Mouse (Mus musculus) forebrain, embryonic 12.5 days (tissue): ENCODE measurements around the gene Ccdc175. TPM values are rescaled to one million over a fixed set of nuclear protein-coding genes. Genes with fewer than 3 reads are reported as not detected.

Experiments
- ATAC-seq: fragments of 200-750 bp; cut with Nextera tagmentation; 2 replicates; pipeline ENCODE4 v1.8.0; 2017; ENCODE audit warnings: moderate TSS enrichment; ENCODE audit not compliant: low FRiP score
- H3K27ac ChIP-seq: fragments of 300-500 bp; sonication (generic); 2 replicates; pipeline ENCODE4 v1.5.1; 2016; ENCODE audit warnings: mild to moderate bottlenecking
- H3K27me3 ChIP-seq: fragments of 300-500 bp; sonication (generic); 2 replicates; pipeline ENCODE4 v1.6.1; 2016; ENCODE audit warnings: mild to moderate bottlenecking
- H3K36me3 ChIP-seq: fragments of 300-500 bp; sonication (generic); replicated peaks from 2 replicates; pipeline ENCODE4 v1.6.1; 2016; ENCODE audit warnings: mild to moderate bottlenecking
- H3K4me1 ChIP-seq: fragments of 300-500 bp; sonication (generic); 2 replicates; pipeline ENCODE4 v1.6.1; 2016
- H3K4me2 ChIP-seq: fragments of 300-500 bp; sonication (generic); 2 replicates; pipeline ENCODE4 v1.6.1; 2016; ENCODE audit warnings: mild to moderate bottlenecking, moderate library complexity
- H3K4me3 ChIP-seq: fragments of 300-500 bp; sonication (generic); replicated peaks from 2 replicates; pipeline ENCODE4 v1.5.1; 2016; ENCODE audit warnings: mild to moderate bottlenecking
- H3K9ac ChIP-seq: fragments of 300-500 bp; sonication (generic); 2 replicates; pipeline ENCODE4 v1.6.1; 2016; ENCODE audit warnings: mild to moderate bottlenecking
- H3K9me3 ChIP-seq: fragments of 300-500 bp; sonication (generic); 2 replicates; pipeline ENCODE4 v1.6.1; 2016
- WGBS: fragments of 180-500 bp; shearing (Covaris S2); methylation state at CpG from one replicate; pipeline ENCODE4 v1.1.7; 2016; 5-methylcytosine and 5-hydroxymethylcytosine counted together
- polyA plus RNA-seq: library from polyadenylated mRNA; unstranded; fragments of >200 nt; fragmentation: Nextera tagmentation; extraction: Ambion mirVana; gene quantifications from 2 replicates; pipeline ENCODE4 v1.2.1, GENCODE M21; 2016

The Ccdc175 gene
- polyA plus RNA-seq, 1 experiment from 2014 or later = not detected

- Histone ChIP-seq H3K27ac (no peak overlapping the region), H3K36me3 (no peaks in the 10 kb centered on the region), H3K4me3 (no peak overlapping the region), H3K4me1 (no peaks in the 10 kb centered on the region), H3K27me3 (no peaks in the 10 kb centered on the region), H3K4me2 (no peak overlapping the region), H3K9me3 (no peaks in the 10 kb centered on the region), H3K9ac (no peak overlapping the region)
- ATAC-seq = no peak
- WGBS = 89% methylated on average over 4 of the region's 4 CpGs
Observed at GRCm38 (mm10) chr12:72179561-72179960, 5.3 kb downstream of the Ccdc175 start.

DNA sequence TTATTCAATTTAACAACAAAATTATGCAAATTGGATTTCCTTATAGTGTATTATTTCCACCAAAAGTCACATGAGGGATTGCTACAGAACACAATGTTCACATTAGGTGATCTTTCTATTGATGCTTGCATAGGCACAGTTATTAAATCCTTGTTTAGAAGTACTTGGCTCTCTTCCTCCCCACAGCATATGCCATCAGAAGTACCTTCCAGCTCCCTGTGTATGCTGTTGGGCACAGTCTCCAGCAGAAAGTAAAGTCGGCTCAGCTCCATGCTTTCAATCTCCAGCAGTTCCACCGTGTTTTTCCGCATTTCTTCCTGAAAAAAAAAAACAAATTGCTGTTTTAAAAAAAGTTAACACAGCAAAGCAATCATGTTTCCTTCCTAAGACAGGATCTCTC is 6.5 kb downstream of the Ccdc175 start:
- H3K36me3 ChIP-seq = no peaks in the 10 kb centered on the region
- no peaks in the 10 kb centered on the region for H3K4me1 ChIP-seq
- H3K9ac ChIP-seq = no peak overlapping the region
- H3K9me3 ChIP-seq = no peaks in the 10 kb centered on the region
- ATAC-seq = no peak
- no peak overlapping the region for H3K27ac ChIP-seq
- H3K4me3 ChIP-seq = no peak overlapping the region
- H3K4me2 ChIP-seq = no peak overlapping the region
- H3K27me3 ChIP-seq = no peaks in the 10 kb centered on the region
- 95% methylated on average over 3 of the region's 3 CpGs for WGBS

- Histone ChIP-seq H3K4me2 (no peak overlapping the region), H3K9me3 (no peaks in the 10 kb centered on the region)
- WGBS = 50% methylated on average over 4 of the region's 4 CpGs
Observed at GRCm38 (mm10) chr12:72158421-72158820, 26.4 kb downstream of the Ccdc175 start.

DNA sequence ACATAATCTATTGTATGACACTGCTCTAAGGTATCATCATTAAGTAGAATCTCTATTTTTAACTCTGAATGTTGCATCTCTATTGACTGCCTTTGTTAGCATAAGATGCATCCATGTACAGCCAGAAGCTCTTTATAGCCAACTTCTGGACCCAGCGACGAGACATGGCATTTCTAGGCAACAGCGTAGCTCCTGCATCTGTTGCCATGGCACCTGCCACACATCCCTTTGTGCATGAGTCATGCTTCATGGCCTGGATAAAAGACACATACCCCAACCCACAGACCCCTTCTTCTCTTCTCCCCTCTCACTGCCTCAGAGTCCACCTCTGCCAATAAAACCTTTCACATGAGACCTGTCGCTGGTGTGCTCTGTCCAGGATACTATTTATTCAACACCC is 34.0 kb downstream of the Ccdc175 start:
- no peak for ATAC-seq
- Histone ChIP-seq H3K9me3 (no peaks in the 10 kb centered on the region), H3K9ac (no peak overlapping the region), H3K27ac (no peak overlapping the region), H3K27me3 (no peaks in the 10 kb centered on the region), H3K36me3 (no peaks in the 10 kb centered on the region), H3K4me2 (no peak overlapping the region), H3K4me3 (no peak overlapping the region), H3K4me1 (no peaks in the 10 kb centered on the region; the same call in 1 of the 2 replicates)
- 74% methylated on average over 4 of the region's 4 CpGs for WGBS

More at GRCm38 (mm10) chr12:72158421-72158820, 26.4 kb downstream of the Ccdc175 start:
- no peaks in the 10 kb centered on the region for H3K36me3 ChIP-seq
- H3K4me3 ChIP-seq = no peak overlapping the region
- no peak overlapping the region for H3K27ac ChIP-seq
- no peak for ATAC-seq
- no peaks in the 10 kb centered on the region for H3K4me1 ChIP-seq
- H3K27me3 ChIP-seq = no peaks in the 10 kb centered on the region
- H3K9ac ChIP-seq = no peak overlapping the region

- Histone ChIP-seq H3K36me3 (no peaks in the 10 kb centered on the region), H3K4me3 (no peak overlapping the region), H3K4me1 (no peaks in the 10 kb centered on the region), H3K27me3 (no peaks in the 10 kb centered on the region), H3K4me2 (no peak overlapping the region), H3K27ac (no peak overlapping the region), H3K9me3 (no peaks in the 10 kb centered on the region), H3K9ac (no peak overlapping the region)
- 89% methylated on average over 10 of the region's 10 CpGs for WGBS
- ATAC-seq = no peak
Observed at GRCm38 (mm10) chr12:72129203-72129602, 55.6 kb downstream of the Ccdc175 start.

DNA sequence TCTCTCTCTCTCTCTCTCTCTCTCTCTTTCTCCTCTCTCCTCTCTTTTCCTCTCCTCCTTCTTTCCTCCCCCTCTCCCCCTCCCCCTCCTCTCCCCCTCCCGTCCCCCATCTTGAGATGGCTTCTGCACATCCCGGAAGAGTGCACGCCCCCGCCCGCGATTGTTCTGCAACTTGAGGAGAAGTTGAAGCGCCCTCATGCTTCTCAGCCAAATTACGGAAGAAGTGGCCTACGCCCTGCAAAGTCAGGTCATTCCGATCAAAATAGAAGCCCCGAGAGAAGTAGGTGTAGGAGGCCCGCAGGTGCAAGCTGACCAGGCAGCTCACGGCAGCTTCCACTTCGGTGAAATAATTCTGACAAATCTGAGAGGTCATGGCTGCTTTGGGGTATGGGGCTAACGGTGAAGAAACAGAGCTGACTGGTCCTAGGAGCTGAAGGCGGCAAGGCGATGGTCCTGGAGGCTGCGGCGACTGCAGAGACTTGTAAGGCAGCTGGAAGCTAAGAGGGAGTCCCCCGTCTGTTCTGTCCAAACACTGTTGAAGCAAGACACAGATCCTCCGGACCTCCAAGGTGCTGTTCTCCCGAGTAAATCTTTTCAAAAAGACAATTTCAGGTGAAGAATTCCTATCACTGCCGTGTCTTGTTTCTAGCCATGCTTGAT is 69.0 kb downstream of the Ccdc175 start:
- no peaks in the 10 kb centered on the region for H3K4me1 ChIP-seq
- no peak overlapping the region for H3K4me2 ChIP-seq
- no peak for ATAC-seq
- no peaks in the 10 kb centered on the region for H3K27me3 ChIP-seq
- H3K36me3 ChIP-seq = no peaks in the 10 kb centered on the region
- no peak overlapping the region for H3K9ac ChIP-seq
- no peak overlapping the region for H3K27ac ChIP-seq
- no peaks in the 10 kb centered on the region for H3K9me3 ChIP-seq
- 87% methylated on average over 22 of the region's 23 CpGs for WGBS
- H3K4me3 ChIP-seq = no peak overlapping the region

DNA sequence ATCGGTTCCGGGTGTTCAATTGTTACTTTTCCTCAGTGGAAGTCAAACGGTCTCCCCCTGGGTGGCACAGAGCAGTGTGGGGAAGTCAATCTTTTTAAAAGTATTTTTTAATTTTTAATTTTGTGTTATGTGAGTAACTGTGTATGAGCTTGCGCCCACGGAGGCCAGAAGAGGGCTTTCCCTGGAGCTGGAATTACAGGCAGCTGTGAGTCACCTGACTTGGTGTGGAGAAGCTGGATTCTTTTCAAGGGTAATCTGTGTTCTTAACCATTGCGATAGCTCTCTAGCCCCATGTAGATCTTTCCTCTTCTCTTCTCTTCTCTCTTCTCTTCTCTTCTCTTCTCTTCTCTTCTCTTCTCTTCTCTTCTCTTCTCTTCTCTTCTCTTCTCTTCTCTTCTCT is 69.7 kb downstream of the Ccdc175 start:
- Histone ChIP-seq H3K27ac (no peak overlapping the region), H3K4me1 (no peaks in the 10 kb centered on the region), H3K27me3 (no peaks in the 10 kb centered on the region), H3K9ac (no peak overlapping the region), H3K4me3 (no peak overlapping the region), H3K4me2 (no peak overlapping the region), H3K9me3 (no peaks in the 10 kb centered on the region), H3K36me3 (no peaks in the 10 kb centered on the region)
- no peak for ATAC-seq
- 81% methylated on average over 6 of the region's 6 CpGs for WGBS

DNA sequence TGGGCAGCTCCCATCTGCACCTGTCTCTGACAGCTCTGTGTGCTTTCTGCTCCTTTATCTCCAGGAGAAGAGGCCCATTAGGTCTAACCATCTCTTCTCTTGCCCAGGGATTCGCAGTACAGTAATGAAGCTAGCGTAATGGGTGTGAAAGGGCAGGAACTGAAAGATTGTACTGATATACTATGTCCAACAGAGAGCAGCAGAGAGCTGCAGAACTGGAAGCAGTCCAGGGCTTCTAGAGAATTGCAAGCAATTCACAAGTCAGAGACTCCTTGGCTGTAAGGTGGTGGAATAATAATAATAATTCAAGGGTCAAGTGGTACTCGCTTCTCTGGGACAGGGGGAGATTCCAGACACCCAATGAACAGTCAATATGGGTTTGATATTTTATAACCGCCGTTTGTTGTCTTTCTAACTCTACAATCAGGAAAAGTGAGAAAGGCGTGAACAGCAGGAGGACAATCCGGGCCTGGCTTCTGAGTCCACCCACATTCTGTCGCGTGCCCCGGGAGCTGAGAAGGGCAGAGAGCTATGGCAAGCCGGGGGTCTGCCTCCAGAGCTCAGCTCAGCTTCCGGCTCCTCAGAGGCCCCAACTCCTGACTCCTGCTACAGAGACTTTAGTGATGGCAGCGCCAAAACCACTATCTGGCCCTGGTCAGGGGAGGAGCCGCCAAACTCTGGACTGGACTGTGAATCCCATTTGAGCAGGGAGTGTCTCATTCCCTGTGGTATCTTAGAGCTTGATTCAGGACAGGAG is 80.1 kb downstream of the Ccdc175 start:
- peak; percentile 65; the same call in 1 of the 2 replicates for ATAC-seq
- Histone ChIP-seq H3K27ac (no peak overlapping the region), H3K9me3 (no peaks in the 10 kb centered on the region), H3K36me3 (peaks cover 11% of the 10 kb centered on the region), H3K9ac (no peak overlapping the region), H3K4me1 (no peaks in the 10 kb centered on the region), H3K4me3 (no peak overlapping the region), H3K4me2 (no peak overlapping the region), H3K27me3 (0 out of 2 replicates have a peak, but pooled peaks cover 3% of the 10 kb centered on the region)
- 37% methylated on average over 14 of the region's 14 CpGs for WGBS

DNA sequence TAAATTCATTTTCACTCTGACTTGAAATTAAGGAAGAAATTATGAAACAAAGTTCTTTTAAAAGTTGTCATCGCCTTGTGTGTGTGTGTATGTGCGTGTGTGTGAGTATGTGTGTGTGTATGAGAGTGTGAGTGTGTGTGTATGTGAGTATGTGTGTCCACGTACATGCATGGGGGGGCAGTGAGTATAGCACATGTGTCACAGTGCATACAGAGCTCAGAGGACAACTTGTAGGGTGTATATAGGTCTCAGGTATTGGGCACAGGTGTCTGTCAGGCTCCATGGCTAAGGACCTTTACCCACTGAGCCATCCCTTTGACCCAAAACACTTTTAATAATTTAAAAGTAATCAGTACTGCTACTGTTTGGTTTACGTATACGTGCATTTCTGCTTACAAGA is 80.8 kb downstream of the Ccdc175 start:
- Histone ChIP-seq H3K4me1 (no peaks in the 10 kb centered on the region), H3K9me3 (no peaks in the 10 kb centered on the region), H3K27me3 (0 out of 2 replicates have a peak, but pooled peaks cover 3% of the 10 kb centered on the region), H3K27ac (no peak overlapping the region), H3K9ac (no peak overlapping the region), H3K4me3 (no peak overlapping the region), H3K36me3 (peaks cover 16% of the 10 kb centered on the region), H3K4me2 (no peak overlapping the region)
- ATAC-seq = no peak
- 88% methylated on average over 5 of the region's 5 CpGs for WGBS

GRCm38 (mm10) chr12:72102776-72103175 is 82.1 kb downstream of the Ccdc175 start:
- WGBS = 88% methylated on average over 6 of the region's 6 CpGs
- no peaks in the 10 kb centered on the region for H3K4me1 ChIP-seq
- no peak for ATAC-seq
- H3K4me3 ChIP-seq = no peak overlapping the region
- H3K27ac ChIP-seq = no peak overlapping the region
- no peaks in the 10 kb centered on the region for H3K9me3 ChIP-seq
- no peak overlapping the region for H3K9ac ChIP-seq
- H3K27me3 ChIP-seq = 0 out of 2 replicates have a peak, but pooled peaks cover 3% of the 10 kb centered on the region
- H3K4me2 ChIP-seq = no peak overlapping the region
- H3K36me3 ChIP-seq = peaks cover 22% of the 10 kb centered on the region

DNA sequence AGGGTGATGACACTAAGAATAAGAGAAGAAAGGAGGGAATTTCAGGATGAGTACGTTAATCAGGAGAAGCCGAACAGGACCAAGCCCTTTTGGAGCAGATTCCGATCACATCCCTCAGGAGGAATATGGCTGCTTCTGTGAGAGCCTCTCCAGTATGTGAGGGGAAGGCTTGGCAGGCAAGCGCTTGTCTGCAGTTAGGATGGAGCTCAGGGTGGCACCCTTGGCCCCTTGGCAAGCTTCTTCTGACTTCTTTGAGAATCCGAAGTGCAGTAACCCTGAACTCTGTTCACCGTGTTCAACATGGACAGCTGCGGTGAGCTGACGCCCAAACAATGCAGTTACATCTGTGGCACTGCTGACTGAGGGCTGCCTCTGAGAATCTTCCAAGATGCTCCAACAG is 87.9 kb downstream of the Ccdc175 start:
- H3K9ac ChIP-seq = no peak overlapping the region
- H3K4me2 ChIP-seq = no peak overlapping the region
- 96% methylated on average over 8 of the region's 8 CpGs for WGBS
- no peaks in the 10 kb centered on the region for H3K9me3 ChIP-seq
- H3K4me3 ChIP-seq = no peak overlapping the region
- H3K27me3 ChIP-seq = no peaks in the 10 kb centered on the region
- peaks cover 74% of the 10 kb centered on the region for H3K36me3 ChIP-seq
- ATAC-seq = no peak
- H3K4me1 ChIP-seq = no peaks in the 10 kb centered on the region
- no peak overlapping the region for H3K27ac ChIP-seq

DNA sequence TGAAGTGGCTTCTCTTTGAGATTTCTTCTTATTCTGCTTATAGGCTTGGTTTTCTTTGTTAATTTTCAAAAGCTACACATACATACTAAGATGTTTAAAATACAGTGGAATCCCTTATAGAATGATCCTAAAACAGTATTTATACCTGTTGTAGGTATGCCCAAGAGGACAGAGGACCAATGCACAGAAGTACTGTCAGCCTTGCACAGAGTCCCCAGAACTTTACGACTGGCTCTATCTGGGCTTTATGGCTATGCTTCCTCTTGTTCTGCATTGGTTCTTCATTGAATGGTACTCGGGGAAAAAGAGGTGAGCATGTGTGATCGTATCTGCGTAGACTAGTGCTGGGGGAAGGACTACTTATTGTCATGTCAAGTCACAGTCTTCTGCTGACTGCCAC is 95.0 kb downstream of the Ccdc175 start:
- peaks cover 15% of the 10 kb centered on the region for H3K4me1 ChIP-seq
- H3K27ac ChIP-seq = no peak overlapping the region
- H3K36me3 ChIP-seq = peaks cover 41% of the 10 kb centered on the region
- no peaks in the 10 kb centered on the region for H3K9me3 ChIP-seq
- no peak overlapping the region for H3K4me2 ChIP-seq
- no peak overlapping the region for H3K4me3 ChIP-seq
- H3K27me3 ChIP-seq = no peaks in the 10 kb centered on the region
- no peak overlapping the region for H3K9ac ChIP-seq
- no peak for ATAC-seq
- 93% methylated on average over 4 of the region's 4 CpGs for WGBS
